Mouse (Mus musculus) brain, embryonic 14.5 days (tissue): ENCODE measurements at regions not wholly inside any gene's neighbourhood (a gene's known extent, or its start where the extent isn't known, plus 50 kb on each side); places are given as distances from the start of the nearest gene placed in this dataset.

Experiments used
- CTCF ChIP-seq: fragments of 200-500 bp; IDR thresholded peaks from 2 replicates; pipeline ENCODE4 v1.5.1; 2012; ENCODE audit warnings: inconsistent platforms, mild to moderate bottlenecking, moderate library complexity, borderline replicate concordance; ENCODE audit not compliant: insufficient read depth, insufficient read length; ENCODE audit errors: extremely low read depth
- POLR2A ChIP-seq: fragments of 200-500 bp; IDR thresholded peaks from 2 replicates; pipeline ENCODE4 v1.6.1; 2012; ENCODE audit warnings: mild to moderate bottlenecking, inconsistent platforms, borderline replicate concordance; ENCODE audit not compliant: poor library complexity, insufficient read depth, insufficient read length, severe bottlenecking; ENCODE audit errors: extremely low read depth

DNA sequence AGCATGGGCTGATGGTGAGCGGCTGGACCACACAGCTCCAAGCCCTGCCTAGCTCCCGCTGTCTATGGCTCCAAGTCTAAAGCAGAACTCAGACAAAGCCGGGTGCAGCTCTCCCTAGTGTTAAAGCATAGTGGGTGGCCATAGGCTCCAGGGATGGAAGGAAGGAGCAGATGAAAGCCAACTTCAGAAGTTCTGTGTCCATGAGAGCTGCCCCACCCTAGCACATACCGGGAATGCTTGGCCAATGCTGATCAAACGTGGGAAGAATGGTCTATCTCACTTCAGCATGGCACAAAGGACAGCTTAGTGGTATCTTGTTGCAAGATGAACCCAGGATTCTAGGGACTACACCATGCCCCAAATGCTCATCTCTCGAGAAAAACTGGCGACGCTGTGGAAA lies 55.5 kb upstream of the Ssx2ip start:
- no peak for TF ChIP-seq CTCF
- no peak for TF ChIP-seq POLR2A
